Mouse (Mus musculus) G1E (cell line): ENCODE results near the gene Golph3l.

Source experiments
- CTCF ChIP-seq: IDR thresholded peaks from 2 replicates; pipeline ENCODE4 v1.5.1; 2012; ENCODE audit warnings: low read depth, low read length, inconsistent platforms, mixed read lengths
- GATA1 ChIP-seq: IDR thresholded peaks from 2 replicates; pipeline ENCODE4 v1.6.1; 2012; ENCODE audit warnings: borderline replicate concordance, low read length, inconsistent platforms, mixed read lengths
- GATA2 ChIP-seq: IDR thresholded peaks from 2 replicates; pipeline ENCODE4 v1.6.1; 2012; ENCODE audit warnings: low read depth, low read length, inconsistent platforms, borderline replicate concordance
- POLR2AphosphoS5 ChIP-seq: IDR thresholded peaks from 2 replicates; pipeline ENCODE4 v1.6.1; 2012; ENCODE audit warnings: low read depth, low read length, inconsistent platforms; ENCODE audit not compliant: insufficient replicate concordance
- TAL1 ChIP-seq: conservative IDR thresholded peaks from 2 replicates; pipeline ENCODE4 v1.6.1; 2012; ENCODE audit warnings: low read depth, low read length, inconsistent platforms, mixed read lengths

DNA sequence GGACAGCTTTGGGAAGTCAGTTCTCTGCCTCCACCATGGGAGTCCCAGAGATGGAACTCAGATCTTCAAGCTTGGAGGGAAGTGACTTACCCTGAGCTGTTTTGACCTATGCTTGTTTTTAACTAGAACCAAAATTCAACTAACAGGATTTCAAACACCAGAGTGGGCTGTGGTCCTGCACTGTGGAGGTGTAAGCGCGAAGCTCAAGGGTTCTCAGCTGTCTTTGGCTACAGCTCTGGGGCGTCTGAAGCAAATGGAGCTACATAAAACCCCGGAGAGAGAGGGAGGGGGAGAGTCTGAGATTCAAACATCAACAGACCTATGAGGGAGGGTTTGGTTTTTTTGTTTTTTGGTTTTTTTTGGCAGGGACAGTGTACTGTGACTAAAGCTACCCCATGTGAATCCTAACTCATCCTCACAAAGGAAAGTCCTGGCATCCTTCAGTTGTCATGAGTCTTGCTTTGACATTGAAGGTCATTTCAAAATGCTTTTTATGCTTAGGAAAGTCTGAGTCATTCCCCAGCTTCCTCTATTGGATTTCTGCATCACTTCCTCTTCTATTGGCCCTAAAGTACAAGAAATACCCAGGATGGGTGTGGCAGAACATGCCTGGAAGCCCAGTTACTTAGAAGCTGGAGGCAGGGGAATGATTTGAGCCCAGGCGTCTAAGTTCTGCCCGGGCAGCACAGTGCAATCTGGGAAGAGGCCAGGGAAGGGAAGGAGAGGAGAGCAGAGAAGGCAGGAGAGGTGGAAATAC, 61.7 kb downstream of the Golph3l start:
- no peak for TF ChIP-seq GATA1
- no peak for TF ChIP-seq CTCF
- TF ChIP-seq GATA2: no peak
- no peak for TF ChIP-seq TAL1
- TF ChIP-seq POLR2AphosphoS5: no peak
